21 mouse cellular contexts compared by ENCODE assay signal in the genomic region with DNA sequence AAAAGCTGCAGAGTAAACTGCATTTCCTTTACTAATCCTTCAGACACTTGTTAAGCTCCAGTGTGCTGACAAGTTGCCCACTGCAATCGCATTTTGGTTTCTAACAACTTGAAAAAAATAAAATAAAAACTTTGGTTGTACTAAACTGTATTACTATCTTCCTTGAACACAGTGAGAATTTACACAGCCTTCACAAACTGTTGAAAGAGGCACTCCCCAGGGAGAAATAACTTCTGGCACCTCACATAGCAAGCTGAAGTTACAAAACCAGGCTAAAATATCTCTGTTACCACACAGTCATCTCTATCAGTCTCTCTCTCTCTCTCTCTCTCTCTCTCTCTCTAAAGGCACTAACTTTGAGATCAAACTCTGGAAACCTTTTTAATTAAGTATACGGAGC.
DNase-seq lines count a peak whose midpoint lies in the region; ATAC-seq lines count a peak whose summit lies in the region.
"Had no signal": no experiment of that assay in that cellular context is flagged by ENCODE, and none has a peak within 500 bp of the region (broad histone marks: within the 10 kb centered on the region; RNA-seq: fewer than 3 reads in every experiment).

No protein-coding gene starts in this region.

- 51% methylated on average over 2 of the region's 2 CpGs for WGBS in heart, embryonic 12.5 days

- no peaks in the 10 kb centered on the region for H3K36me3 ChIP-seq in heart, embryonic 12.5 days
- H3K36me3 ChIP-seq: embryonic facial prominence, embryonic 13.5 days; hindbrain, embryonic 15.5 days; lung, embryonic 15.5 days; midbrain, embryonic 12.5 days; neural tube, embryonic 12.5 days had no signal

- H3K9me3 ChIP-seq in heart, embryonic 12.5 days (replicated peaks): no peaks in the 10 kb centered on the region
- H3K9me3 ChIP-seq: embryonic facial prominence, embryonic 13.5 days; hindbrain, embryonic 15.5 days; lung, embryonic 15.5 days; midbrain, embryonic 12.5 days; neural tube, embryonic 12.5 days had no signal

- H3K27me3 ChIP-seq in heart, embryonic 12.5 days (replicated peaks): no peaks in the 10 kb centered on the region
- H3K27me3 ChIP-seq: embryonic facial prominence, embryonic 13.5 days; lung, embryonic 15.5 days had no signal

- no peak for ATAC-seq in heart, embryonic 12.5 days (ENCODE audit: insufficient number of reproducible peaks, low FRiP score)
- ATAC-seq: intestine, postnatal 0 days had no signal

- H3K4me2 ChIP-seq in heart, embryonic 12.5 days: no peak overlapping the region
- H3K4me2 ChIP-seq: embryonic facial prominence, embryonic 13.5 days; hindbrain, embryonic 15.5 days; lung, embryonic 15.5 days; midbrain, embryonic 12.5 days; neural tube, embryonic 12.5 days had no signal

- intact Hi-C loops in gastrocnemius, postnatal 14 days (cut with DNase I; ENCODE audit: low total_unique reads): no loop called here

- H3K4me3 ChIP-seq in heart, embryonic 12.5 days: no peak overlapping the region
- H3K4me3 ChIP-seq: embryonic facial prominence, embryonic 13.5 days; hindbrain, embryonic 15.5 days; layer of hippocampus, adult 2 months; lung, embryonic 15.5 days; midbrain, embryonic 12.5 days; neural tube, embryonic 12.5 days had no signal

- DNase-seq in embryo, embryonic 10.5 days (ENCODE audit: low spot score): peak; percentile 26
- DNase-seq in embryo, embryonic 9.5 days (ENCODE audit: extremely low spot score): no peak
- peak; percentile 90 for DNase-seq in heart, adult 11 months
- DNase-seq in 3T3-L1 (ENCODE audit: low read depth, low spot score): peak; percentile 57
- DNase-seq in gastrocnemius, postnatal 14 days: peak; percentile 9
- no peak for DNase-seq in cerebellum, adult 8-10 months
- no peak for DNase-seq in right cerebral cortex, adult 2 months (ENCODE audit: low spot score in 2 of 2)
- DNase-seq: B cell, adult 2 months; cerebellum, adult 18-20 months; cerebellum, postnatal 36 days; kidney, postnatal 10 days; thymus, postnatal 36 days had no signal

- no peak overlapping the region for H3K27ac ChIP-seq in heart, embryonic 12.5 days (ENCODE audit: poor library complexity, severe bottlenecking)
- H3K27ac ChIP-seq: embryonic facial prominence, embryonic 13.5 days; hindbrain, embryonic 15.5 days; layer of hippocampus, adult 2 months; liver, embryonic 14.5 days; lung, embryonic 15.5 days; midbrain, embryonic 12.5 days; neural tube, embryonic 12.5 days had no signal

- no peak overlapping the region for H3K9ac ChIP-seq in heart, embryonic 12.5 days
- H3K9ac ChIP-seq: embryonic facial prominence, embryonic 13.5 days; hindbrain, embryonic 15.5 days; liver, embryonic 14.5 days; lung, embryonic 15.5 days; midbrain, embryonic 12.5 days; neural tube, embryonic 12.5 days had no signal

- H3K4me1 ChIP-seq in heart, embryonic 12.5 days (replicated peaks): 0 out of 2 replicates have a peak, but pooled peaks cover 3% of the 10 kb centered on the region
- H3K4me1 ChIP-seq: hindbrain, embryonic 15.5 days; lung, embryonic 15.5 days; neural tube, embryonic 12.5 days had no signal

Comparison
In these comparisons a context has a peak if more than half of its experiments do, and no peak if none do; other contexts are left out.
1. DNase-seq: peak in embryo, embryonic 10.5 days (single experiment), heart, adult 11 months (single experiment), 3T3-L1 (single experiment) and gastrocnemius, postnatal 14 days (single experiment); none in embryo, embryonic 9.5 days (single experiment), cerebellum, adult 8-10 months (single experiment) and right cerebral cortex, adult 2 months (0 of 2).